Mouse (Mus musculus): Measurements from ENCODE around the gene Ss18l2.

Gene Ss18l2

DNA sequence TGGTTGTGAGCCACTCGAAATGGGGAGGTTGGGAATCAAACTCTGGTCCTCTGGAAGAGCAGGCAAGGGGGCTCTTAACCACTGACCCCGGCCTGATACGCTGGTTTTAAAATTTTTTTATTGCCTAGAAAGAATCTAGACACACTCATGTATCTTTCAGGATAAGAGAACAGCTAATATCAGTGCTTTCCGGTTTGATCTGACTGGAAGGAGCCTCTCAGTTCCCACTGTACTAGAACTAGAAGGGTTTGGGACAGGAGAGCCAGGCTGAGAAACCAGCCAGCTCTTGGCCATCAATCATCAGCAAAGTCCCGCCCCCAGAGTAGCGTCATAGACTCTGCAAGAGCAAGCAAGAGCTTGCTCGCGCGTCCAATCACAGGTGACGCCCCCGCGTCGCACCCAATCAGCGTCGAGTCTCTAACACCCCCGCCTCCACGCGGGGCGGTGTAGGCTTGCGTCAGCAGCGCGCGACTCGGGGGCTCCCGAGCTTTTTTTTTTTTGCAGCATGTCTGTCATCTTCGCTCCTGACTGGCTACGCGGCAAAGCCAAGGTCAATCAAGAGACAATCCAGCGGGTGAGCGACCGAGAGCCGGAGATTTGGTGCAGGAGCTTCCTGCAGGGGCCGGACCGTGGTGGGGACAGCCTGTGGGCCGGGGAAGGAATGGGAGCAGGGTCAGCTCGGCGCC lies at the start of gene Ss18l2:
Gene Ss18l2 (plus strand): TSS at position 432 of the 686 bp plus-strand sequence.
- DNase-seq (ENCODE audit: low read depth) = peak; percentile 99

GRCm38 (mm10) chr9:121663467-121663866 lies 46.7 kb upstream of the Ss18l2 start:
- no peak for DNase-seq (ENCODE audit: low read depth)

DNA sequence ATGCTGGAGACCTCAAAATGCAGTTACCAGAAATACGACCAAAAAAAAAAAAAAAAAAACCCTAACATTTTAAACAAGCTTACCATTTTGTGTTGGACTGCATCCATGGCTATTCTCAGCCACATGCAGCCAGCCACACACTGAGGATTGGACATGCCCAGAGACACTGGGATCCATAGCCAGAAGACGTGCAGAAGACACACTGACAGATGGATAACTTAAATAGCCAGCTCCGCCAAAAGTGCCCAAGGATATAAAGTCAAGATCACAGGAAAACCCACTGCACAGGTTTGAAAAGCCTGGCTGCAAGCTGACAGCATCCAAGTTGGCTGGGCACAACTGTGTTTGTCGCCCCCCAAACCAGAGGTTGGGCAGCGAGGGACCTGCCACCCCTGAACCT lies 46.0 kb upstream of the Ss18l2 start:
- DNase-seq (ENCODE audit: low read depth) = no peak

GRCm38 (mm10) chr9:121666957-121667630 lies 43.0 kb upstream of the Ss18l2 start:
- no peak for DNase-seq (ENCODE audit: low read depth)

GRCm38 (mm10) chr9:121667822-121668221 lies 42.3 kb upstream of the Ss18l2 start:
- no peak for DNase-seq (ENCODE audit: low read depth)

GRCm38 (mm10) chr9:121669348-121669791 lies 40.8 kb upstream of the Ss18l2 start:
- DNase-seq (ENCODE audit: low read depth) = peak; percentile 33

DNA sequence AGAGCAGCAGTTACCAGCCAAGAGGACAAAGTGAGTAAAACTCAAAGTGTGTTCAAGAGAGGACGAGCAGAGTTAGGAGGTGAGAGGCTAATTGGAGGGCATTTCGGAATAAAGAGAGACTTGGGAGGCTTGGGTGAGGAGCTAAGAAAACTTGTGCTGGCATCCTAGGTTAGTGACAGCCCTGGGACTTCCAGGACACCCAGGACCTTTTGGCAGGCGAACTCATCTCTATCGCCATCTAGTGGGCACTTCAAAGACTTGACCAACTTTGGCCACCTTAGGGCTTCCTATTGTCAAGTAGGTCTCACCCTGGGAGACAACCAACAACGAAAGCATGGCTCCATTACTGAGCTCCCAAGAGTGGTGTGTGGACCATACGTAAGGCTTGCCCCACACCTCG lies 38.8 kb upstream of the Ss18l2 start:
- DNase-seq (ENCODE audit: low read depth) = no peak

- DNase-seq (ENCODE audit: low read depth) = no peak
These were observed 37.8 kb upstream of the Ss18l2 start for GRCm38 (mm10) chr9:121672311-121672710.

DNA sequence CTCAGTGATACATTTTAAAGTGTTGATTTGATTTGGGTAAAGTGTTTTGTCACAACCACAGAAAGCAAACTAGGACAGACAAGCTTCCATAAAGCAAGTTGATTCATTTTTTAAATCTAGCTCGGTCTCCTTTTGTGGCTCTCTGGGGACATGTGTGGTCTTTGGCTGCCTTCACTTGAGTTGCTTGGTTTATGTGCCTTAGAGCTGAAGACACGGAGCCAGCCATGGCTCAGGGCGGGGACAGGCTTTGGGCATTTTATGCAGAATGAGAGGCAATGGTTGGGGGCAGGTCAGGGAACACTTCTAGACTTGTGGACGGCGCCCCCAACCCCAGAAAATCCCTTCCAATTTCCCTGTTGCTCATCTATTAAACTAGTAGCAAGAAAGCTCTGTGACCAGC lies 36.4 kb upstream of the Ss18l2 start:
- no peak for DNase-seq (ENCODE audit: low read depth)

GRCm38 (mm10) chr9:121675011-121675410 lies 35.1 kb upstream of the Ss18l2 start:
- DNase-seq (ENCODE audit: low read depth) = peak; percentile 46

- no peak for DNase-seq (ENCODE audit: low read depth)
These were observed 34.6 kb upstream of the Ss18l2 start for GRCm38 (mm10) chr9:121675556-121675955.

DNA sequence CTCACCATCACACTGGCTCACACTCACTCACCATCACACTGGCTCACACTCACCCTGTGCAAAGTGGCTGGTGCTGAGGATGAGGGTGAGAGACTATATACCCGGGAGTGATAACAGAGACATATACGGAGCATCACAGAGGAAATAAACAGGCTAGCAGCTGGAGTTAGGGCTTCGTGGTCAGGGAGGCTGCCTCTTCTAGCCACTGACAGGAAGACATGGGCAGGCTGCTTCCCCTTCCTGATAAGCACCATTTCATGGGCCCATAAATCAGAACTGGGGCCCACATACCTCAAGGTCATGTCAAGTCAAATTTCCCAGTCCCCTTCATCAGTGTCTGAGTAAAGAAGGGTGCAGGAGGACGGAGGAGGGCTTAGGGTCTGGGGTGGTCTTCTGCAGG lies 33.1 kb upstream of the Ss18l2 start:
- DNase-seq (ENCODE audit: low read depth) = no peak

DNA sequence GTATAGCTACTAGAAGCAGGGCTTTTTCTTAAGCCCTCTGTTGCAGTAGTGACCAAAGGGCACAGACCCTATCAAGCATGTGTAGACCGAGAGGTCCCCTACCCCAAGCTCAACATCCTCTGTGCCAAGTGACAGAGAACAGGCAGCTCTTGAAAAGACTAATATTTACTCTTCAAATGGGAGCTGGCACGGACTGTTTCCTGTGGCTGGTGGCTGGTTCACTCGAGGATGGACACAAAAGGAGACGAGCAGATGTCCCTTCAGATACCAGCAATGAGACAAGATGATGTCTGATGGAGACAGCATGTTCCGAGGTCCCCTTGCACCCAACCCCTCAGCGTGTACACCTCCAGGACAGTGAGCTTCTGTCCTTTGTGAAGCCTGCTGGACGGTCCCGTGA lies 32.7 kb upstream of the Ss18l2 start:
- DNase-seq (ENCODE audit: low read depth) = no peak

GRCm38 (mm10) chr9:121679549-121679948 lies 30.6 kb upstream of the Ss18l2 start:
- peak; percentile 39 for DNase-seq (ENCODE audit: low read depth)

GRCm38 (mm10) chr9:121681191-121681590 lies 28.9 kb upstream of the Ss18l2 start:
- DNase-seq (ENCODE audit: low read depth) = no peak

DNA sequence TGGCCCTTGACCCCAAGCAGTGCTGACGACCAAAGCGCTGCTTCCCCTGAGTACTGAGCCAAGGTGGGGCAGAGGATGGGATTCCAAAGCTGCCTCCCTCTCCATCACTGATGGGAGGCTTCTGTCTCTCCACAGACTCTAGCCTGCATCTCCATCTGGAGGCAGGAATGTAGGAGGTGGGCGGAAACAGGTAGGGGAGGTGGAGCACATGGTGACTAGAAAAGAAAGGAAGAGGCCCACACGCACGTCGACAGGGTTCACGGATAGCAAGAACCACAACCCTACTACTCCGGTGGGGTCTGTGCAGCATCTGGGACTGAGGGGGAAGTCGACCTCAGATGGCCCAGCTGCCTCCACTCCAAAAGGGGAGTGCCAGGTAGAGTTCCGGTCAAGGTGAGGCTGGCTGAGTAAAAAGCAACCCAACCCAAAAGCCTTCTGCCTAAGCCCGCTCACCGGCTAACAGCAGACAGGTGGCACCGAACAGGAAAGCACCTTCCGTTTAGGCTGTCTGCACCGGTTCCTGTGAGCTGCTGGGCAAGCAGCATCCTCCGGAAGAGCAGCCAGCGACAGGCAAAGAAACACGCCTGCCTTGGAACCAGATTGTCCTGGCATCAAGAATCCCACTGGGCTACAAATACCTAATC lies 28.0 kb upstream of the Ss18l2 start:
- no peak for DNase-seq (ENCODE audit: low read depth)

GRCm38 (mm10) chr9:121684702-121685101 lies 25.4 kb upstream of the Ss18l2 start:
- no peak for DNase-seq (ENCODE audit: low read depth)

DNA sequence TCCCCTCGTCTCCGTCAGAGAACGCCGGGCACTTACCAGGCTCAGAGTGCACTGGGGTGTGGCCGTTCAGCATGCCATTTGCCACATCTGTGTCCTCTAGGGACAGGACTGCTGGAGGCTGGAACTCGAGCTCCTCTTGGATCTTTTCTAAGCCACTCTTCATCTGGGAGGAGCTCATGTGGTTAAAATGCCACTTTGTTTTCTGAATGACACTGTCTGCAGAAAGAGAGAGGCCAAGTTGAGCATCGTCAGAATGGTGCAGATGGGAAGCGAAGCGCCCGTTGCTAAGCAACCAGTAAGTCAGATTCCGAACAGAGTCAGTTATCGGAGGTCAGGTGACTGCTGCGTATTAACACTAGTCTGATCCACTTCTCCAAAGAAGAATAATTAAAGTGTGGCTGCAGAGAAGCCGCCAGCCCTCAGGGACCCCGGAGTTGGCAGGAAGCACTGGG lies 19.9 kb upstream of the Ss18l2 start:
- no peak for DNase-seq (ENCODE audit: low read depth)

- DNase-seq (ENCODE audit: low read depth) = no peak
These were observed 19.4 kb upstream of the Ss18l2 start for GRCm38 (mm10) chr9:121690734-121691133.

DNA sequence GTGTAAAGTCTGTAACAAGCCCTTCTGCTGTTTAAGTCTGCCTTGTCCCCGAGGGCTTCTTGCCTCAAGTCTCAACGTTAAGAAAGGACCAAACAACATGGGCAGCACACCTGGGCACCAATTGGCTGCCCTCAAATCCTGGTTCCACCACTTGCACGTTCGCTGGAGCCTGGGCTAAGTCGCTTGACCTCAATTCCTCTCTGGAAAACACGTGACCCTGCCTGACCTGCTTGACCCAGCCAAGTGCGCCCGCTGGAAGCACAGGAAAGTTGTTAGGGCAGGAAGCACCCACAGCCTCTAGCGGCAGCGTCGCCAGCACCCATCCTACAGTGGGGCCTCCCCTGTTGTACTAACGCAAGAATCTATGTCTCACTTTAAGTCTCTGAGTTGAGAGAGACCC lies 15.4 kb upstream of the Ss18l2 start:
- DNase-seq (ENCODE audit: low read depth) = no peak

DNA sequence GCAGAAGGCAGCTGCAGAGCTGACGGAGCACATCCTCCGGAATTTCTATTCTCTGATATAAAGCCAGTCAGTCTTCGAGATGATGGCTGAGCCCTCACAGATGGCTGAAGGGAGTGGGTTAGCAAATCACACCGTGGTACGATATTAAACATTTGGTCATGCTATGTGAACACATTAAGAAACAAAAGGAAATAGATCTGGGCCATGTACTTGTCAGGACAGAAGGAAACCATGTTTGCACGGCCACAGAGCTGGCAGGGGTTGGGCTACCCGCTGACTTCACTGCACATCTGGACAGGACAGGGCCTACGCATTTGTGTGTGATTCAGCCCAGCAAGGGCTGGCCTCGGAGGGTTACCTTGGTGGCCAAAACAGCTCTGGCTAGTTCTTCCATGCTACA lies 13.5 kb upstream of the Ss18l2 start:
- DNase-seq (ENCODE audit: low read depth) = no peak

DNA sequence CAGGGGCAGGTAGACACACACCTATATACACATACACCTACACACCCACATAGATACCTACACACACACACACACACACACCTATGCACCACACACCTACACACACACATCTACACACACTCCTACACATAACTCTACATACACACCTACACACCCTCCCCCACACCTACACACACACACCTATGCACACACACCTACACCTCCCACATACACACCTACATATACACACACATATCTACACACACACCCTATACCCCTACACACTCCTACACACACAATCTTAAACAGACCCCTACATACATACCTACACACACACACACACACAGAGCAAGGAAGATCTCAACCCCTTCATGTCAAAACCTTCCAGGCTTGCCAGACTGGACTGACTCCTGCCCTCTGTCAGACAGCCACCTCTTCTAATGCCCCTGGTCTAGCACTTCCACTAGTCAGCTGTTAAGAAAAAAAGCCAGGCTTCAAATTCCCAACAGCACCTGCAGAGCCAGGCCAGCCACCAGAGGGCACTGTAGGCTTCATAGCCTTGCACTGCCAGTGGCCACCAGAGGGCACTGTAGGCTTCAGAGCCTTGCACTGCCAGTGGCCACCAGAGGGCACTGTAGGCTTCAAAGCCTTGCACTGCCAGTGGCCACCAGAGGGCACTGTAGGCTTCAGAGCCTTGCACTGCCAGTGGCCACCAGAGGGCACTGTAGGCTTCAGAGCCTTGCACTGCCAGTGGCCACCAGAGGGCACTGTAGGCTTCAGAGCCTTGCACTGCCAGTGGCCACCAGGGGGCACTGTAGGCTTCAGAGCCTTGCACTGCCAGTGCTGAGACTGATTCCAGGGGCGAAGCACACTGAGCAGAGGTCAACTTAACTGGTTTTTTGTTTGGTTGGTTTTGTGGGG lies 12.7 kb upstream of the Ss18l2 start:
- no peak for DNase-seq (ENCODE audit: low read depth)

Measured in c-Kit-positive CD71-negative TER-119-negative erythroid progenitor cells, embryonic 14.5 days (primary cell).